Mouse (Mus musculus) heart, embryonic 15.5 days (tissue): ENCODE data around the gene Ap3s2. TPM values are rescaled to one million over a fixed set of nuclear protein-coding genes. Genes with fewer than 3 reads are reported as not detected.

Source experiments
- ATAC-seq: fragments of 200-750 bp; cut with Nextera tagmentation; replicated peaks from 2 replicates; pipeline ENCODE4 v1.8.0; 2017; ENCODE audit warnings: low read depth, moderate TSS enrichment; ENCODE audit not compliant: insufficient number of reproducible peaks, insufficient read depth, low FRiP score
- H3K27ac ChIP-seq: fragments of 300-500 bp; sonication (generic); 2 replicates; pipeline ENCODE4 v1.5.1; 2015; ENCODE audit warnings: mild to moderate bottlenecking, inconsistent platforms
- H3K27me3 ChIP-seq: fragments of 300-500 bp; sonication (generic); 2 replicates; pipeline ENCODE4 v1.6.1; 2015; ENCODE audit warnings: inconsistent platforms
- H3K36me3 ChIP-seq: fragments of 300-500 bp; sonication (generic); 2 replicates; pipeline ENCODE4 v1.6.1; 2015; ENCODE audit warnings: mild to moderate bottlenecking, inconsistent platforms
- H3K4me1 ChIP-seq: fragments of 300-500 bp; sonication (generic); replicated peaks from 2 replicates; pipeline ENCODE4 v1.6.1; 2015; ENCODE audit warnings: inconsistent platforms
- H3K4me2 ChIP-seq: fragments of 300-500 bp; sonication (generic); 2 replicates; pipeline ENCODE4 v1.6.1; 2015; ENCODE audit warnings: inconsistent platforms, mild to moderate bottlenecking, moderate library complexity
- H3K4me3 ChIP-seq: fragments of 300-500 bp; sonication (generic); 2 replicates; pipeline ENCODE4 v1.5.1; 2015; ENCODE audit warnings: mild to moderate bottlenecking, inconsistent platforms
- H3K9ac ChIP-seq: fragments of 300-500 bp; sonication (generic); 2 replicates; pipeline ENCODE4 v1.6.1; 2015; ENCODE audit warnings: mild to moderate bottlenecking, inconsistent platforms
- H3K9me3 ChIP-seq: fragments of 300-500 bp; sonication (generic); replicated peaks from 2 replicates; pipeline ENCODE4 v1.6.1; 2016; ENCODE audit warnings: inconsistent platforms
- WGBS: fragments of 180-500 bp; shearing (Covaris S2); methylation state at CpG from one replicate; pipeline ENCODE4 v1.1.7; 2015; ENCODE audit warnings: mixed read lengths; 5-methylcytosine and 5-hydroxymethylcytosine counted together
- microRNA-seq: library from miRNA; unstranded; fragments of <30 nt; microRNA quantifications from one replicate; pipeline ENCODE4, GENCODE M21; 2016
- polyA plus RNA-seq: library from polyadenylated mRNA; unstranded; fragments of >200 nt; fragmentation: Nextera tagmentation; extraction: Ambion mirVana; gene quantifications from 2 replicates; pipeline ENCODE4 v1.2.1, GENCODE M21; 2015

Ap3s2 gene
- polyA plus RNA-seq, 1 experiment from 2014 or later = 24.7 TPM

DNA sequence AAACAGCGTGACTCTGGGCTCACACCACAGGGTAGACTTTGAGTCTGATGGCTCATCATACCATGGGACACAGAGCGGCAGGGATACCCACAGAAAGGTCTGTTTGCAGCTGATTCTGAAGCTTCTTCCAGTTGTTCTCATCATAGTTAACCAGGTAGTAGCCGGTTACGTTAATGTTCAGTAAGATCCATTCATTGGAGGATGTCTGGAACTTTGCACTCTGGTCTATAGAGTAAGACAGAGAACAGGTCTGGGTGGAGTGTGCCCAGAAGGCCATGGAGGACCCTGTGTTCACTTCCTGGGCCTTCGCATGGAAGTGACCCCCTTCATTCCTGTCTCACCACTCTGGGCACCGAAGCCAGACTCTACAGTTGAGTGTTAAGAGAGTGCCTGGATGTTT lies 85.3 kb downstream of the Ap3s2 start:
- Histone ChIP-seq H3K4me2 (no peak overlapping the region), H3K4me1 (no peaks in the 10 kb centered on the region), H3K27ac (no peak overlapping the region), H3K36me3 (no peaks in the 10 kb centered on the region), H3K9ac (no peak overlapping the region), H3K4me3 (no peak overlapping the region), H3K9me3 (no peaks in the 10 kb centered on the region), H3K27me3 (no peaks in the 10 kb centered on the region)
- WGBS = 89% methylated on average over 6 of the region's 6 CpGs
- ATAC-seq = no peak

DNA sequence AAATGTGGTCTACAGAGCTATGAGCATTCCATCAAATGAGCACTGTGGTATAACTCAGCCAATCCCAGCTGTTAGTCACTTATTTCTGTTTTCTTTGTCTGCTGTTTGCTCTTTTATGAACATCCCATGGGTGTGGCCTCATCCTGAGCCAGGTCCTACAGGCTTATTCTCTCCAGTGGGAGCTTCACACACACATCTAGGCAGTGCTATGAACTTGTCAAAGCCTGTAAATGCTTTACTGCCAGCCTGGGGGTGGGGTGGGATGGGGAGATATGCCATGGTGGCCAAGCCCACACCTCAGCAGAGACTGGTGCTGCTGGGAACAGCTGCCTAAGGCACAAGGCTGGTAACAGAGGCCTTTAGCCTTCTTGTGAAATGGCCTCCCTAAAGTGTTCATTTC lies 87.5 kb downstream of the Ap3s2 start:
- no peak overlapping the region for H3K9ac ChIP-seq
- no peaks in the 10 kb centered on the region for H3K9me3 ChIP-seq
- H3K27me3 ChIP-seq = no peaks in the 10 kb centered on the region
- no peak overlapping the region for H3K27ac ChIP-seq
- H3K4me2 ChIP-seq = no peak overlapping the region
- no peak for ATAC-seq
- H3K36me3 ChIP-seq = no peaks in the 10 kb centered on the region
- H3K4me1 ChIP-seq = no peaks in the 10 kb centered on the region
- no peak overlapping the region for H3K4me3 ChIP-seq

DNA sequence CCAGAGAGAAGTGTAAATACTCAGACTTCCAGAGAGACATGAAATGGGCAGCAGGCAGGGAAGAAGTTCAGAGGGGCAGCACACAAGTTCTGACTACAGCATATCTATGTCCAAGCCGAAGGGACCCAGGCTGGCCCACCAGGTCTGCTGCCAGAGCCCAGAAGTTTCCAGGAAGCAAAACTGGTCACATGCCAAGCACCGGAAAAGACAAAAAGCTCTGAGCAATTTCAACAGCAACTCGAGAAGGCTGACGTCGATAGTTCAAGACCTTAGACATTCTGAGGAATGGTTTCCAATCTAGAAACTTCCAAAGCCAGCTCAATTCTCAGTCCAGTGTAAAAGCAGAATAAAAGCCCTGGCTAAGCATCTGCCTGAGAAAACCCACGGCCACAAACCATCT lies 88.9 kb downstream of the Ap3s2 start:
- Histone ChIP-seq H3K4me1 (no peaks in the 10 kb centered on the region), H3K4me3 (no peak overlapping the region), H3K9me3 (no peaks in the 10 kb centered on the region), H3K27me3 (no peaks in the 10 kb centered on the region), H3K9ac (no peak overlapping the region), H3K36me3 (no peaks in the 10 kb centered on the region), H3K27ac (peak overlapping the region; percentile 21), H3K4me2 (no peak overlapping the region)
- 43% methylated on average over 6 of the region's 6 CpGs for WGBS
- no peak; the same call in 1 of the 2 replicates for ATAC-seq

DNA sequence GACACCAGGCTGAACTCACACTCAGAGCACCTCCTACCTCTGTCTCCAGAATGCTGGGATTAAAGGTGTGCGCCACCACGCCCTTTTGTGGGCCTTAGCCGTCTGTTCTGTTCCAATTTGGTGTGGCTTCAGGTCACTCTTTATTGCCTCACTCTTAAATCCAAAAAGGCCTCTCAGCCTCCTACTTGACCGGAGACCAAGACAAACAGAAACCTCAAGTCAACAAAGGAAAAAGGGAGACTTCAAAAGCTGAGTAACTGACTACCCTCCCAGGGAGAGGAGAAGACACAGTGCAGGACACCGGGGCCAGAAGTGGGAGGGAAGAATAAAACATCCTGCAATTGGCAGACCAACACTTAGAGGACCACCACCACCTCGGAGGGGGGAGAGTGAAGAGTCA lies 89.3 kb downstream of the Ap3s2 start:
- H3K4me2 ChIP-seq = no peak overlapping the region
- WGBS = 61% methylated on average over 6 of the region's 6 CpGs
- H3K27ac ChIP-seq = peak overlapping the region; percentile 21
- no peak overlapping the region for H3K9ac ChIP-seq
- 0 out of 2 replicates have a peak, but pooled peaks have one; percentile 52 for ATAC-seq
- H3K4me3 ChIP-seq = no peak overlapping the region
- H3K4me1 ChIP-seq = no peaks in the 10 kb centered on the region
- no peaks in the 10 kb centered on the region for H3K27me3 ChIP-seq
- H3K36me3 ChIP-seq = no peaks in the 10 kb centered on the region
- H3K9me3 ChIP-seq = no peaks in the 10 kb centered on the region

DNA sequence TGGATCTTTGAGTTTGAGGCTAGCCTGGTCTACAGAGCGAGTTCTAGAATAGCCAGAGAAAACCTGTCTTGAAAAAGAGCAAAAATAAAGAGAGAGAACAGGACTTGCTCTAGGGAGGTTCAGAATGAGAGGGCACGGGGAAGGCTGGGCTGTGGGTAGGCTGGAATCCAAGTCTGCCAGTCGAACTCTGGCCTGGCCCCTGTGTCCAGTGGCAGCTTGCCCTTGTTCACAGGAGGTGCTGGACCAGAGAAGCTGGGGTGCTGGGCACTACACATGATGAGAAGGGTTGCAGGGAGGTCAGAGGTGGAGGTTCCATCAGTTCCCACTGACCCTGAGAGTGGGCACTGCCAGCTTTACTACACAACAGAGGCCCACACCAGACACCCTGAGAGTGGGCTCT lies 92.1 kb downstream of the Ap3s2 start:
- Histone ChIP-seq H3K4me2 (no peak overlapping the region), H3K36me3 (no peaks in the 10 kb centered on the region), H3K9me3 (no peaks in the 10 kb centered on the region; the same call in 1 of the 2 replicates), H3K27me3 (no peaks in the 10 kb centered on the region), H3K27ac (no peak overlapping the region), H3K4me3 (no peak overlapping the region), H3K4me1 (no peaks in the 10 kb centered on the region), H3K9ac (no peak overlapping the region)
- WGBS = 79% methylated on average over 3 of the region's 3 CpGs
- ATAC-seq = no peak

Small RNA genes lying within 50 kb of the gene (microRNA-seq; reads per million reads assigned to microRNA genes)
- gene Gm24541 = not detected

Other genes with a start within 250 kb of the Ap3s2 start
- gene Kif7, start 204.9 kb downstream of the Ap3s2 start, polyA plus RNA-seq = 1.6 and 2.8 TPM in 2 replicates
- gene Plin1, start 187.7 kb downstream of the Ap3s2 start, polyA plus RNA-seq = not detected in 2 replicates
- gene Pex11a, start 177.5 kb downstream of the Ap3s2 start, polyA plus RNA-seq = 5.9 and 8.6 TPM in 2 replicates
- gene Wdr93, start 177.5 kb downstream of the Ap3s2 start, polyA plus RNA-seq = 0.27 and 0.33 TPM in 2 replicates
- gene Mesp1, start 126.9 kb downstream of the Ap3s2 start, polyA plus RNA-seq = 0.14 TPM in 1 of 2 replicates, not detected in the other
- 0.20 and 0.23 TPM in 2 replicates for gene Mesp2, start 109.9 kb downstream of the Ap3s2 start, polyA plus RNA-seq
- 8.6 and 11.8 TPM in 2 replicates for gene Anpep, start 59.6 kb downstream of the Ap3s2 start, polyA plus RNA-seq
- gene Arpin, start 14.7 kb upstream of the Ap3s2 start, polyA plus RNA-seq = 26.6 and 26.9 TPM in 2 replicates
- gene Zfp710, start 104.2 kb upstream of the Ap3s2 start, polyA plus RNA-seq = 9.4 and 13.6 TPM in 2 replicates
- 2,234 and 2,284 TPM in 2 replicates for gene Idh2, start 194.7 kb upstream of the Ap3s2 start, polyA plus RNA-seq